Mouse (Mus musculus) ES-Bruce4 (cell line): ENCODE data around the gene Pdhx.

Experiments used
- CTCF ChIP-seq: IDR thresholded peaks from one replicate; pipeline ENCODE4 v1.8.1; 2011; ENCODE audit warnings: low read depth, low read length
- EP300 ChIP-seq: IDR thresholded peaks from 2 replicates; pipeline ENCODE4 v1.6.1; 2011; ENCODE audit warnings: low read depth, low read length; ENCODE audit not compliant: insufficient read depth
- POLR2A ChIP-seq: IDR thresholded peaks from one replicate; pipeline ENCODE4 v1.8.1; 2011; ENCODE audit warnings: low read length; ENCODE audit not compliant: insufficient read depth

- no peak for TF ChIP-seq POLR2A
- TF ChIP-seq CTCF, result no peak
- TF ChIP-seq EP300, result no peak
Observed at GRCm38 (mm10) chr2:103004599-103004998, 68.7 kb downstream of the Pdhx start.
